Mouse (Mus musculus): Measurements from ENCODE around the gene Ror1. TPM values are rescaled to one million over a fixed set of nuclear protein-coding genes. Genes with fewer than 3 reads are reported as not detected.
A peak's percentile ranks its signal among the peaks of the same experiment; 100 is the strongest.

The Ror1 gene
- polyA plus RNA-seq, 1 experiment from 2014 or later: 7.1 TPM

DNA sequence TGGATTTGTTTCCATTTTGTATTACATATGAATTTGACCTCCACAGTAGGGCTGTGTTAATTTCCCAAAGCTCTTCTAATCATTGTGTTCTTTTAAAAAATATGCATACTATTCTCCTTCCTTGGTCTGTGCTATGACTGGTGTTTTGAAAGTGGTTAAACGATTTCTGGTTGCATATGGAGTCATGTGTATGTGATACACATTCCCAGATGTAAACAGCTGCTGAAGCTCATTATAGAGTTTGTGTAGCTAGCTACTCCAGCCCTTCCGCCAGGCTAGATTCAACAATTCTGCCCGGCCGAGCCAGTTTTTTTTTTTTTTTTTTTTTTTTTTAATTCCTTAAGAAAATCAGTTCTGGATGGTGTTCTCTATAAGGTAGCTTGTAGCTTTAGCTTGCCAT lies 49.2 kb downstream of the Ror1 start:
- Histone ChIP-seq H3K4me1 (replicated peaks) (no peaks in the 10 kb centered on the region), H3K36me3 (no peaks in the 10 kb centered on the region), H3K9me3 (no peaks in the 10 kb centered on the region), H3K27ac (no peak overlapping the region), H3K4me3 (no peak overlapping the region), H3K27me3 (ENCODE audit: insufficient read depth, poor library complexity, severe bottlenecking) (no peaks in the 10 kb centered on the region)
- 85% methylated on average over 4 of the region's 4 CpGs for WGBS
- DNase-seq (ENCODE audit: low spot score): no peak

GRCm38 (mm10) chr4:100150797-100151196 lies 55.2 kb downstream of the Ror1 start:
- no peaks in the 10 kb centered on the region for H3K9me3 ChIP-seq
- H3K36me3 ChIP-seq: no peaks in the 10 kb centered on the region
- peaks cover 23% of the 10 kb centered on the region for H3K4me1 ChIP-seq (replicated peaks)
- H3K27ac ChIP-seq: no peak overlapping the region
- DNase-seq (ENCODE audit: low spot score): no peak
- no peaks in the 10 kb centered on the region for H3K27me3 ChIP-seq (ENCODE audit: insufficient read depth, poor library complexity, severe bottlenecking)
- WGBS: 91% methylated on average over 1 of the region's 1 CpGs
- H3K4me3 ChIP-seq: no peak overlapping the region

DNA sequence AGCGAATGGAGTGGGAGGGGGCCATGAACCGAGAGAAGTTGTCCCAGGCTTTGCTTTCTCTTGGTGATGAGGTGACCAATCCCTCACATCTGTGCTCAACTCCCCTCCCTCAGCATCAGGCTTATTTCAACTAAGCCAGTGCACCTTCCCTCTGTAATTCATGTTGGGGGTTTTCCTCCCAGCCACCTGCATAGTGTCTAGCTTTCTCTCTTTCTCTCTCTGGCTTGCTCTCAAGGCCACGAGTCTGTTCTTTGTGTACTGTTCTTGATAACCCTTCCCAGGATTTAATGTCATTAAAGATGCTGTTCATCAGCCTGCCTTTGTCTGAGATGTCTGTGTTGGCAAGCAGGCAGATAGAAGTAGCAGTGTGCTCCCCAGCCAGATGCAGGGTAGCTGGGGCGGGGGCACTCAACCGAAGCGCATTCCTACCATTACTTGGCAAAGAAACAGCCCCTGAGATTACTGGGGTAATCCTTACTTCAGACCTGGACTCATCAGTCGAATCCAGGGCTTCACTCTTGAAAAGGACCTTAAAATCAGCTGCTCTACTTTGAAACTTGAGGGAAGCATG lies 59.1 kb downstream of the Ror1 start:
- Histone ChIP-seq H3K9me3 (no peaks in the 10 kb centered on the region), H3K27ac (peak overlapping the region; percentile 71), H3K4me3 (no peak overlapping the region), H3K4me1 (replicated peaks) (peaks cover 23% of the 10 kb centered on the region), H3K27me3 (ENCODE audit: insufficient read depth, poor library complexity, severe bottlenecking) (no peaks in the 10 kb centered on the region), H3K36me3 (no peaks in the 10 kb centered on the region)
- no peak for DNase-seq (ENCODE audit: low spot score)
- 53% methylated on average over 7 of the region's 7 CpGs for WGBS

DNA sequence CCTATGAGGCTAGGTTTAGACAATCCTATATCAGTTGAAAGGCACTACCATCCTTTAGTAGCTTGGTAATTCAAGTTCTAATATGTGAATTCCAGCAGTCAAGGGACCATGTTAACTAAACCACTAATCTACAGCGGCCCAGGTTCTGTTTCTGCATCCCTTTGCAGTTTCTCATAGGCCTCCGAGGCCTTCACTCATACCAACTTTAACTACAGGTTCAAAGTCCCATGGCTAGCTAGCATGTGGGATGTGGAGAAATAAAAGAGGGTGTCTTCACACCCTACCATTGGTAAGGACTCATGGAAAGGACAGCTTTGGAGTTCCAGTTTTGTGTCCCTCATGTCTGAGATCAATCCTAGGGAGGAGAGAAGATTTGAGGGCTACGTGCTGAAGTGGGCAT lies 60.1 kb downstream of the Ror1 start:
- no peak for DNase-seq (ENCODE audit: low spot score)
- Histone ChIP-seq H3K36me3 (no peaks in the 10 kb centered on the region), H3K4me1 (replicated peaks) (peaks cover 26% of the 10 kb centered on the region)

GRCm38 (mm10) chr4:100158401-100158800 lies 62.8 kb downstream of the Ror1 start:
- no peaks in the 10 kb centered on the region for H3K36me3 ChIP-seq
- H3K9me3 ChIP-seq: no peaks in the 10 kb centered on the region
- no peak overlapping the region for H3K27ac ChIP-seq
- 90% methylated on average over 5 of the region's 5 CpGs for WGBS
- no peak overlapping the region for H3K4me3 ChIP-seq
- H3K27me3 ChIP-seq (ENCODE audit: insufficient read depth, poor library complexity, severe bottlenecking): no peaks in the 10 kb centered on the region
- peaks cover 29% of the 10 kb centered on the region for H3K4me1 ChIP-seq (replicated peaks)
- no peak for DNase-seq (ENCODE audit: low spot score)

More for the DNA sequence above, 60.1 kb downstream of the Ror1 start:
- H3K9me3 ChIP-seq: no peaks in the 10 kb centered on the region
- no peak overlapping the region for H3K27ac ChIP-seq
- WGBS: 90% methylated on average over 3 of the region's 3 CpGs
- H3K4me3 ChIP-seq: no peak overlapping the region
- no peaks in the 10 kb centered on the region for H3K27me3 ChIP-seq (ENCODE audit: insufficient read depth, poor library complexity, severe bottlenecking)

GRCm38 (mm10) chr4:100160156-100160555 lies 64.6 kb downstream of the Ror1 start:
- Histone ChIP-seq H3K4me1 (replicated peaks) (peaks cover 15% of the 10 kb centered on the region), H3K9me3 (no peaks in the 10 kb centered on the region), H3K27me3 (ENCODE audit: insufficient read depth, poor library complexity, severe bottlenecking) (no peaks in the 10 kb centered on the region), H3K4me3 (no peak overlapping the region), H3K36me3 (no peaks in the 10 kb centered on the region), H3K27ac (no peak overlapping the region)
- no peak for DNase-seq (ENCODE audit: low spot score)

DNA sequence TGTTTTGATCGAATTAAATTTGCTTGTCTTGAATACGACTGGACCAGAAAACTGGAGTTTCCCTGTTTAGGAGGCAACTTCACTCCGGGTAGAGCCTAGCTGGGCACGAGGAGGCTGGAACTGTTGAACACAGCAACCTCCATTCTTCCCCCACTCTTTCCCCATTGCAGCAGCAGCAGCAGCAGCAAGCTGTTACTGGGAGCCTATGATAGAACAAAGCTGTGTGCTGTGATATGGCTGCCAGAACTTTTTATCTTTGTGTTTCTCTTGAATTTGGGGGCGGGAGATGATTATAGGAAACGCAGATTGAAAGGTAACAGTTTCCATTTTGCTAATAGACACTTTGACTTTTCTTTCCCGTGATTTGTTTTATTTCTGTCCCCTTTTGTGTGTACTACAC lies 70.2 kb downstream of the Ror1 start:
- Histone ChIP-seq H3K4me1 (replicated peaks) (peaks cover 50% of the 10 kb centered on the region), H3K4me3 (no peak overlapping the region), H3K9me3 (no peaks in the 10 kb centered on the region), H3K27me3 (ENCODE audit: insufficient read depth, poor library complexity, severe bottlenecking) (no peaks in the 10 kb centered on the region), H3K27ac (0 out of 2 replicates have a peak overlapping the region, but pooled peaks have one; percentile 51), H3K36me3 (no peaks in the 10 kb centered on the region)
- 82% methylated on average over 7 of the region's 7 CpGs for WGBS
- no peak for DNase-seq (ENCODE audit: low spot score)

DNA sequence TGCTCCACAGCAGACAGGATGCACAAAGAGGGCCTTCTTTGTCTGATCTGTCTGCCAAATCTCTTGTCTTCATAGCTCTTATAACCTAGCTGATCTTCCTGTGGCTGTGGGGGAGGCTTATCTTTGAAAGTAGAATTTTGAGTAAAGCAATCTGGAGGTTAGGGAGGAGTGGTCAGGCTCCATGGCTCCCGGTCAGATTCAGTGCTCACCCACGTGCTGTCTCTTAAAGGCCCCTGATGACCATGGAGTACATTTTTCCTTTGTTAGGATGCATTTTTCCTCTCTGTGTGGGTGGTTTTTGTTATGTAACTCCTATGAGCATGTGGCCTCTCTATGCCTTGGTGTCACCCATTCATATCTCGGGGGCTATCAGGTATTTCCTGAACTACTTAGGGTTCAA lies 71.3 kb downstream of the Ror1 start:
- no peak overlapping the region for H3K4me3 ChIP-seq
- no peaks in the 10 kb centered on the region for H3K27me3 ChIP-seq (ENCODE audit: insufficient read depth, poor library complexity, severe bottlenecking)
- no peaks in the 10 kb centered on the region for H3K36me3 ChIP-seq
- peak overlapping the region; percentile 56 for H3K27ac ChIP-seq
- DNase-seq (ENCODE audit: low spot score): no peak
- H3K4me1 ChIP-seq (replicated peaks): peaks cover 58% of the 10 kb centered on the region
- H3K9me3 ChIP-seq: no peaks in the 10 kb centered on the region
- 55% methylated on average over 3 of the region's 3 CpGs for WGBS

GRCm38 (mm10) chr4:100169683-100170082 lies 74.1 kb downstream of the Ror1 start:
- Histone ChIP-seq H3K9me3 (no peaks in the 10 kb centered on the region), H3K4me3 (no peak overlapping the region), H3K4me1 (replicated peaks) (peaks cover 59% of the 10 kb centered on the region), H3K27ac (peak overlapping the region; percentile 74), H3K36me3 (no peaks in the 10 kb centered on the region), H3K27me3 (ENCODE audit: insufficient read depth, poor library complexity, severe bottlenecking) (no peaks in the 10 kb centered on the region)
- WGBS: 73% methylated on average over 5 of the region's 5 CpGs
- DNase-seq (ENCODE audit: low spot score): no peak

GRCm38 (mm10) chr4:100170161-100170650 lies 74.6 kb downstream of the Ror1 start:
- DNase-seq (ENCODE audit: low spot score): peak; percentile 45
- WGBS: 40% methylated on average over 14 of the region's 14 CpGs
- peak overlapping the region; percentile 28 for H3K4me3 ChIP-seq
- peak overlapping the region; percentile 74 for H3K27ac ChIP-seq
- no peaks in the 10 kb centered on the region for H3K36me3 ChIP-seq
- no peaks in the 10 kb centered on the region for H3K9me3 ChIP-seq
- H3K27me3 ChIP-seq (ENCODE audit: insufficient read depth, poor library complexity, severe bottlenecking): no peaks in the 10 kb centered on the region
- peaks cover 59% of the 10 kb centered on the region for H3K4me1 ChIP-seq (replicated peaks)

GRCm38 (mm10) chr4:100170743-100171142 lies 75.2 kb downstream of the Ror1 start:
- no peak overlapping the region for H3K4me3 ChIP-seq
- no peaks in the 10 kb centered on the region for H3K9me3 ChIP-seq
- WGBS: 34% methylated on average over 5 of the region's 5 CpGs
- peaks cover 56% of the 10 kb centered on the region for H3K4me1 ChIP-seq (replicated peaks)
- peak overlapping the region; percentile 78 for H3K27ac ChIP-seq
- DNase-seq (ENCODE audit: low spot score): no peak
- no peaks in the 10 kb centered on the region for H3K27me3 ChIP-seq (ENCODE audit: insufficient read depth, poor library complexity, severe bottlenecking)
- no peaks in the 10 kb centered on the region for H3K36me3 ChIP-seq

DNA sequence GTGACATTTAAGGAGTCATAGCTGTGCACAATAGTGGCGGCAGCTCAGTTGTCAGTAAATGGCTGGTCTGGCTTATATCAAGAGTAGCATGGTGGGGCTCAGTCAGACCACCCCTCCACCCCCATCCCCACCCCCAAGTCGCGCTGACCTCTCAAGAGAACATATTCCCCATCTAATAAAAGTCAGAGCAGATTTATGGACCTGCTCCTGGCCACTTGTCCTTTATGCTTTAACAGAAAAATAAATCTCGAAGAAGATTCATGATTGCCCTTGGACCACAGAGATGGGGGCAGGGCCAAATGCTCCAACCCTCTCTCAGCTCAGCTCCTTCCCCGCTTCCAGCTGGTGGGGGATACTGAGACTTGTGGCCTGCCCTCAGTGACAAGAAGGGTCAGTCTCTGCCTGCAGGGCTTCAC lies 75.9 kb downstream of the Ror1 start:
- no peak overlapping the region for H3K4me3 ChIP-seq
- 57% methylated on average over 5 of the region's 5 CpGs for WGBS
- H3K27me3 ChIP-seq (ENCODE audit: insufficient read depth, poor library complexity, severe bottlenecking): no peaks in the 10 kb centered on the region
- DNase-seq (ENCODE audit: low spot score): no peak
- peaks cover 52% of the 10 kb centered on the region for H3K4me1 ChIP-seq (replicated peaks)
- H3K9me3 ChIP-seq: no peaks in the 10 kb centered on the region
- peak overlapping the region; percentile 78 for H3K27ac ChIP-seq
- no peaks in the 10 kb centered on the region for H3K36me3 ChIP-seq

- no peak for DNase-seq (ENCODE audit: low spot score)
- H3K9me3 ChIP-seq: no peaks in the 10 kb centered on the region
- no peaks in the 10 kb centered on the region for H3K27me3 ChIP-seq (ENCODE audit: insufficient read depth, poor library complexity, severe bottlenecking)
- no peak overlapping the region for H3K4me3 ChIP-seq
- peaks cover 33% of the 10 kb centered on the region for H3K4me1 ChIP-seq (replicated peaks)
- H3K36me3 ChIP-seq: no peaks in the 10 kb centered on the region
- 93% methylated on average over 7 of the region's 7 CpGs for WGBS
- H3K27ac ChIP-seq: no peak overlapping the region
These were observed 80.0 kb downstream of the Ror1 start for GRCm38 (mm10) chr4:100175594-100175993.

- 89% methylated on average over 3 of the region's 3 CpGs for WGBS
- Histone ChIP-seq H3K4me1 (replicated peaks) (peaks cover 15% of the 10 kb centered on the region), H3K27ac (no peak overlapping the region), H3K27me3 (ENCODE audit: insufficient read depth, poor library complexity, severe bottlenecking) (no peaks in the 10 kb centered on the region), H3K4me3 (no peak overlapping the region), H3K9me3 (no peaks in the 10 kb centered on the region), H3K36me3 (no peaks in the 10 kb centered on the region)
- DNase-seq (ENCODE audit: low spot score): no peak
These were observed 82.7 kb downstream of the Ror1 start for GRCm38 (mm10) chr4:100178316-100178715.
